Mouse (Mus musculus) spleen, postnatal 10 days (tissue): ENCODE measurements around the gene Olfr381.
"Not testable (repeated sequence)": the region's sequence is repeated elsewhere in the genome, so short reads cannot be mapped to it uniquely, and the experiment has no call there.

Experiments used
- DNase-seq, 2 experiments: peaks; one replicate each; pipeline ENCODE4 v3.0.0; 2021 to 2022; ENCODE audit warnings: low spot score in 2 of 2

Olfr381 gene

GRCm38 (mm10) chr11:73491503-73491902 lies at the start of gene Olfr381:
Gene Olfr381 (minus strand): TSS chr11:73491603.
- DNase-seq = no peak

DNA sequence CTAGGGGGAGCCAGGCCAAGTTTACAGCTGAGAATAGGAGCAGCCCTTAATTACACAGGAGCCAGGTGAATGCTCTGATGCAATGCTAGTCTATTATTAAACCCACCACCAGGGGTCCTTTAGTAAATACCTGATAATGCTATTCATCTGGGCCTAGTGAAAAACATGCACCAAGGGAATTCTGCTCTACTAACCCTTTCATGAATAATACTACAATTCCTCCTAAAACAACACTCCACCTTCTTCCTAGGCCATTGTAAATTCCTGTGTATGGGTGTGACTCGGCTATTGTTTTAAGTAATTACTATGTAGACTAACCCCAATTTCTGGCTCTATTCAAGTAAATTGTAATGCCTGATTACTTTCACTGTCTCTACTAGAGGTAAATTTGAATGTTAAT lies 37.6 kb upstream of the Olfr381 start:
- DNase-seq = not testable (repeated sequence)

- DNase-seq = no peak
Observed at GRCm38 (mm10) chr11:73517097-73517496, 25.7 kb upstream of the Olfr381 start, which contains the start of gene Olfr382. Gene Olfr382 (minus strand): TSS chr11:73517197.

GRCm38 (mm10) chr11:73457408-73457807 lies 34.0 kb downstream of the Olfr381 start, which contains the start of gene Olfr380:
Gene Olfr380 (minus strand): TSS chr11:73457508.
- no peak for DNase-seq
